Mouse (Mus musculus) c-Kit-positive CD71-negative TER-119-negative erythroid progenitor cells, embryonic 14.5 days (primary cell): ENCODE measurements around the gene Grcc10.

Experiments
- DNase-seq: peaks from one replicate; pipeline ENCODE4 v3.0.0-alpha.2; 2013; ENCODE audit warnings: low read depth

The Grcc10 gene

GRCm38 (mm10) chr6:124756652-124757350 is 15.6 kb upstream of the Grcc10 start:
- DNase-seq: no peak

- DNase-seq: no peak
Measured at GRCm38 (mm10) chr6:124755831-124756595, 14.8 kb upstream of the Grcc10 start, which contains the start of the genes Gm45234 and Atn1. Gene Gm45234 (minus strand): TSS chr6:124756021. Gene Atn1 (minus strand): TSS chr6:124756524.

- DNase-seq: no peak
Measured at GRCm38 (mm10) chr6:124755306-124755705, 14.1 kb upstream of the Grcc10 start.

GRCm38 (mm10) chr6:124753861-124754260 is 12.7 kb upstream of the Grcc10 start:
- no peak for DNase-seq

GRCm38 (mm10) chr6:124750405-124750804 is 9.2 kb upstream of the Grcc10 start:
- no peak for DNase-seq

GRCm38 (mm10) chr6:124746654-124747632 is 5.8 kb upstream of the Grcc10 start:
- DNase-seq: no peak

GRCm38 (mm10) chr6:124746296-124746605 is 5.1 kb upstream of the Grcc10 start:
- no peak for DNase-seq

GRCm38 (mm10) chr6:124745490-124746295 is 4.5 kb upstream of the Grcc10 start:
- DNase-seq: peak; percentile 93

- DNase-seq: no peak
Measured at GRCm38 (mm10) chr6:124744755-124745321, 3.7 kb upstream of the Grcc10 start.

- no peak for DNase-seq
Measured at GRCm38 (mm10) chr6:124743647-124744046, 2.5 kb upstream of the Grcc10 start.

- no peak for DNase-seq
Measured at GRCm38 (mm10) chr6:124742839-124743514, 1.8 kb upstream of the Grcc10 start.

GRCm38 (mm10) chr6:124741842-124742241 is 668 bp upstream of the Grcc10 start:
- no peak for DNase-seq

GRCm38 (mm10) chr6:124740211-124740887 is 825 bp downstream of the Grcc10 start:
- DNase-seq: no peak

GRCm38 (mm10) chr6:124739231-124739796 is 1.9 kb downstream of the Grcc10 start:
- DNase-seq: no peak

GRCm38 (mm10) chr6:124738511-124739023 is 2.6 kb downstream of the Grcc10 start, which contains the start of gene Ptpn6:
Gene Ptpn6 (minus strand): TSS chr6:124738714.
- DNase-seq: no peak

GRCm38 (mm10) chr6:124737040-124737439 is 4.1 kb downstream of the Grcc10 start:
- no peak for DNase-seq

- DNase-seq: no peak
Measured at GRCm38 (mm10) chr6:124734417-124734816, 6.8 kb downstream of the Grcc10 start.

GRCm38 (mm10) chr6:124732476-124733370 is 8.5 kb downstream of the Grcc10 start:
- DNase-seq: no peak
